Mouse (Mus musculus): ENCODE measurements around the gene Opa3.

DNA sequence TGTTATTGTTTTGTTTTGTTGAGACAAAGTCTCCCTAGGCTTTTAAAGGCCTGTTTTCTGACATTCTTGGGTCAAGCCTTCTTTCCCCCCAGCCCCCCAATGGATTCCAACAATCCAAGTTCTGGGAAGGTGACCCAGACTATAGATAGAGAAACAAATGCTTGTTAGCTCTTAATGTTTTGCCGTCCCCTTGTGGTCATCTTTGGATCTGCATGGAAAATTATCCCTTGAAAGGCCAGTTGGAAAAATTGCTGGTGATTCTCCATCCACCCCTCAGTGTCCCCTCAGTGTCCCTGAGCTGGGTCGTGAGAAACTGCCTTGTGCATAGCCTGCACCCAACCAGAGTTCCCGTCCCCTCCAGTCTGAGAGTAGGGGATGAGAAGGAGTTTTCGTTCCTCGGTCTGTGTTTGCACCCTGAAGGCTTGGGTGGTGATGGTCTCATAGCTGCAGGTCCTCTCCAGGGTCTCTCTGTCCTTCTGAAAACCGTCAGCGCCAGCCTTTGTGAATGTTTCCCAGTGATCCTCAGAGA is 19.1 kb upstream of the Opa3 start:
- peak; percentile 76 for TF ChIP-seq CTCF (IDR thresholded peaks at IDR 0.05; ENCODE audit: low read depth)
- TF ChIP-seq EP300 (IDR thresholded peaks at IDR 0.05; ENCODE audit: low read depth): no peak

Measured in liver, embryonic 14.5 days (tissue).